Mouse (Mus musculus): ENCODE data around the gene Pola2.

The Pola2 gene

DNA sequence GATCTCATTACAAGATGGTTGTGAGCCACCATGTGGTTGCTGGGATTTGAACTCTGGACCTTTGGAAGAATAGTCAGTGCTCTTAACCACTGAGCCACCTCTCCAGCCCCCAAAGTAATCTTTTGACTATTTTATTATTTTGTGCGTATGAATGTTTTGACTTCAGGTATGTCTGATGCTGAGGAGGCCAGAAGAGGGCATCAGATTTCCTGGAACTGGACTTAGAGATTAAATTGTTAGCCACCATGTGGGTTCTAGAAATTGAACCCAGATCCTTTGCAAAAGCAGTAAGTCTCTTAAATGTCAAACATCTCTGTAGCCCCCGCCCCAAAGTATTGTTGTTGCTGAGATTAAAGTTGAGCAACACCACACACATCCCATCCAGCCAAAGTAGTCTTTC is 1.9 kb upstream of the Pola2 start:
- in situ Hi-C loops (cut with MseI, MboI): loop anchor here (5.0 to 10.0 kb wide), 2 partner anchors 51 to 159 kb away; partner anchors contain the start of genes Capn1 (in 1 of the 2) and Snx15 (in 1 of the 2)

DNA sequence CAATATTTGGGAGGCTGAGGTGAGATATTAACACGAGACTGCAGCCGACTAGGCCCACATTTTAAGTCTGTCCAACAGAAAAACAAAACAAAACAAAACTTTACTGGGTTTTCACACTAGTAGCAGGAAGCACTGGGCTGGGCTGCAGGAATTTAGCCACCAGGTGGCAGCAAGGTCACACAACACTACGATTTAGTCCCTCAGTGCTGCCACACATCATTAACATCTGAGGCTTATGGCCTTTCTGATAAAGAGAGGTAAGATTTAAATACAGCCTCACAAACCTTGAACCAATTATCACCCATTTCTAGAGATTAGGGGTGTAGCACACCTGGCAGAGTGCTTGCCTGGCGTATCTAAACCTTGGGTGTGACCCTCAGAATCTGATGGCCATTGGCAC is 1.3 kb upstream of the Pola2 start:
- in situ Hi-C loops (cut with MseI, MboI): loop anchor here (5.0 to 10.0 kb wide), 2 partner anchors 52 to 160 kb away; partner anchors contain the start of genes Capn1 (in 1 of the 2) and Snx15 (in 1 of the 2)

DNA sequence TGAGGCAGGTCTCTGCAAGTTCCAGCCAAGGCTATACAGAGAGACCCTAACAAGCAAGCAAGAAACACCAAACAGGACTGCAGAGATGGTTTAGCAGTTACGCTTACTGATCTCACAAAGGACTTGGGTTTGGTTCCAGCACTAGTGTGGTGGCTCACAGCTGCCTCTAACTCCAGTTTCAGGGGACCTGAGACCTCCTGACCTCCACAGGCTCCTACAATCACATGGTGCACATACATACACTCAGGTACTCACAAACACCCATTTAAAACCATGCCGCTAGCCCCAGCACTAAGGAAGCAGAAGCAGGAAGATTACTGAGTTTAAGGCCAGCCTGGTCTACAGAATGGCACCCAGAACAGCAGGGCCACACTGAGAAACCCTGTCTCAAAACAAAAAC is 802 bp upstream of the Pola2 start:
- in situ Hi-C loops (cut with MseI, MboI): loop anchor here (5.0 to 10.0 kb wide), 3 partner anchors 43 to 160 kb away; partner anchors contain the start of genes Capn1 (in 2 of the 2), Cdc42ep2 (in 1 of the 2) and Snx15 (in 1 of the 2)

DNA sequence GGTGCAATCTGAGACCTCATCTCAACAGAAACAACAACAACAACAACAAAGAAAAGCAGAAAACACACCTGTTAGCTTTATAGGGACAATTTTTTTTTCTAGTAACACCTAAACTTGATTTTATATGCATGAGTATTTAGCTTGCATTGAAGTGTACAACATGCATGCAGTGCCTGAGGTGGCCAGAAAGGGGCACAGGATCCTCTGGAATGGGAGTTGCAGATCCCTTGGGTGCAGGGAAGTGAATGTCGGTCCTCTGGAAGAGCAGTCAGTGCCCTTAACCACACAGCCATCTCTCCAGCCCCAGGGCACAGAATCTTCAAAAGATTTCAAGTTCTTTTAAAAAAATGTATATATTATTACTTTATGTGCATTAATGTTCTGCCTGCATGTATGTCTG is 1.4 kb downstream of the Pola2 start:
- in situ Hi-C loops (cut with MseI, MboI): loop anchor here in 1 of 2 experiments (5.0 to 10.0 kb wide), 3 partner anchors 40 to 162 kb away; partner anchors contain the start of genes Capn1, Cdc42ep2 and Snx15

DNA sequence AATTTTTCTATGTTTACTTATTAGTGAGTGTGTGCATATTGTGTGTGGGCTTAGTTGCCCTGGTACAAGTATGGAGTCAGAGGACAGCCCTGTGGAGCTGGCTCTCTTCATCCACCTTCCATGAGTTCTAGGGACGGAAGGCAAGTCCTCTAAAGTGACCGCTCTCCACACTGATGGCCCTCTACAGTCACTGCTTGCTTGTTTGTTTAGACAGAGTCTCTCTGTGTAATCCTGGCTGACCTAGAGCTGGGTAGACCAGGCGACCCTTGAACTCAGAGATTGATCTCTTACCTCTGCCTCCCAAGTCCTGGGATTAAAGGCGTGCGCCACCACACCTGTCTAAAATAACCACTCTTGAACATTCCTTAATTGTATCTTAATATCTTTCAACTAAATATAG is 6.6 kb downstream of the Pola2 start:
- in situ Hi-C loops (cut with MseI, MboI): loop anchor here in 1 of 2 experiments (5.0 kb wide), 1 partner anchor 35 kb away; the partner anchor contains the start of gene Cdc42ep2

DNA sequence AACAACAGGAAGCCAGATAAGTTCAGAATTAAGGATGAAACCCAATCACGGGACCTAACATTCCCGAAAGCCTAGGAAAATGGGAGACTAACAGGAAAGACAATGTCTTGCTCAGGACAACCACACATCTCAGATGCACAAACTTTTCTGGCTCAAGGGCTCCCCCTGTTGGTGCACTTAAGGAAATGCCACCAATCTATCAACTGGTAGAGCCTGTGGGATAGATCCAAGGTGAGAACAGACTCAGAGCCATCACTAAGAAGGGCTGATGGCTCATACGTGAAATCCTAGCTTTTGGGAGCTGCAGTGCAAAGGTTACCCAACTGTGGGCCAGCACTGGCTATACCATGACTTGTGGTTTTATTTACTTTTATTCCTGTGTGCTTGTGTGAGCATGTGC is 7.3 kb downstream of the Pola2 start:
- in situ Hi-C loops (cut with MseI, MboI): loop anchor here in 1 of 2 experiments (5.0 kb wide), 1 partner anchor 34 kb away; the partner anchor contains the start of gene Cdc42ep2

DNA sequence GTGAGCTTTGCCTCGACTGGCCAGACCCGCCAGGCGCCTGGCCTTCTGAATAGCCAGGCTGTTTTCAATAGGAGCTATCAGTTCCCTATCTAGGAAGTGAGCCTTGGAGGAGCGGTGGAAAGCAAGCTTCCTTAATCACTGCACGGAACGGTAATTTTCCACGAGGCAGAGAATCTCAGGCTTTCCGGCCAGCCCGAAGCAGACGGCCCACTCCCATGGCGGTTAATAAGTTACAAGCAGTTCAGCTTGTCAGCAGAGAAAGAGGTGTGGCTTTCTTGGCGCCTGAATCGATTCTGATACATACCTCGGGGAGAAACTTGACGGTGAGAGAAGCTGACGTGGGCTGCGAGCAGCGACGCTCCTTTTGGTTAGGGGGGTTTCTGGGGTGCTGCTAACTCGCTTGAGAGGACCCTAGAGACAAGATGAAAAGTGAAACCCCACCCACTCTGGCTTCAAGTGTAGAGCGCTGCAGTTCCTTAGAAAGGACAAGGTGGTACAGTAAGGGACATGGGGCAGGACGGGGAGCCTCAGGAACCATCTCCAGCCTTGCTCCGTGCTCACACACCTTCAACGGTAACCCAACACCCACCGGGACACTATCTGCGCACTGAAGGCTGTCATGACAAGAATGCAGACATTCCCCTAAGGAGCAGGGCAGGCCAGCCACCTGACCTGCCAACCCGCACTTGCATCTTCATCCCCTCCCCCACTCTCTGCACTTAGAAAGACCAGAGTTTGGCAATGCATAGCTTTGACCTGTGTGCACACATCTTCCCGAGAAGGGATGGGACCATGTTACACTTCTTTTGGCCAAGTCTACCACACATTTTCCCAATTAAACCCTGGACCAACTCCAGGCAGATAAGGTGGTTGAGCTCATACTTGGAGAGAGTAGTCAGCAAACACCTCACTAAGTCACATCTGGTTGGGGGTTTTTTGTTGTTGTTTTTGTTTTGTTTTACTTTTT is 8.0 kb downstream of the Pola2 start:
- in situ Hi-C loops (cut with MseI, MboI): loop anchor here in 1 of 2 experiments (5.0 kb wide), 1 partner anchor 34 kb away; the partner anchor contains the start of gene Cdc42ep2

DNA sequence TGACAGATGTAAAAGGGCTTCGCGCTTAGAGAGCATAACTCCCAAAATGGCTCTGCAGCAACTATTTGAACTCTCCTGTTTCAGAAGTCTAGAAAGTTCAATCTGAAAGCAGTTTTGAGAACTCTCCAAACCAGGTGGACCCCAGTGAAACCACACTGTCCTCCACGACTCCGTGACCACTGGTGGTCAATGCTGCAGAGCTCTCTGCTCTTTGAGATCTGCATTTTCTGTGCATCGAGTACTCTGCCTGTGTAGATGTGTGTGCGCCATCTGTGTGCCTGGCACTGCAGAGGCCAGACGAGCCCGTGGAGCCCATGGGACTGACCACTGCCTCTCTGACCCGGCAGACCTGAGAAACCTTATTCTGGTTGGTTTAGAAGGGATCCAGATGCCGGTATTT is 9.1 kb downstream of the Pola2 start:
- in situ Hi-C loops (cut with MseI, MboI): loop anchor here in 1 of 2 experiments (5.0 kb wide), 1 partner anchor 33 kb away; the partner anchor contains the start of gene Cdc42ep2

DNA sequence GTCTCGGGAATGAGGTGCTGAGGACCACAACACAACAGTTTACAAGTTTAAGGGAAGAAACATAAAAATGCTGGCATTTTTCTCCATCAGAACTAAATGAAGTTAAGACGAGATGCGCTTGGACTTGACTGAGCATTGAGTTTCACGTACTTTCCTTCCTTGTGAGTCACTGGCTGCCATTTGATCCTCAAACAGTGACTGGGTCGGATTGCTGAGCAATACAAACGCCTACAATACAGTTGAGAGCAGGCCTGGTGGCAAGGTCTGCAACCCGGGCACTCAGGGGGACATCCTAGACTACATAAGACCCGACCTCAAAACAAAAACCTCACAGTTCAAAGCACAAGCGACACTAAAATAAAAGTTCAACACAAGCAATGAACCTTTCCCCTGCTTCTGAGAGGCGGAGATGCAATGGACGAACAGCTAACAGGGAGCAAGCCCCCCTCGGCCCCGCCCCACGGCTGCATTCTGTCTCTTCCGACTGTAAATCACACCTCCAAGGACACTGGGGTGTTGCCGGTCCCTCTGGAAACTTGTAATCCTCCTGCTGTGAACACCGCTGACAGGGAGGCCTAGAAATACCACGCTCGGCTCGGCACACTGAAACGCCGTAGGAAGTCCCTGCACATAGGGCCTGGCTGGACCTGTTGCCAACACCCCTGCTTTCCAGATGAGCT is 9.8 kb downstream of the Pola2 start:
- in situ Hi-C loops (cut with MseI, MboI): no loop called here

DNA sequence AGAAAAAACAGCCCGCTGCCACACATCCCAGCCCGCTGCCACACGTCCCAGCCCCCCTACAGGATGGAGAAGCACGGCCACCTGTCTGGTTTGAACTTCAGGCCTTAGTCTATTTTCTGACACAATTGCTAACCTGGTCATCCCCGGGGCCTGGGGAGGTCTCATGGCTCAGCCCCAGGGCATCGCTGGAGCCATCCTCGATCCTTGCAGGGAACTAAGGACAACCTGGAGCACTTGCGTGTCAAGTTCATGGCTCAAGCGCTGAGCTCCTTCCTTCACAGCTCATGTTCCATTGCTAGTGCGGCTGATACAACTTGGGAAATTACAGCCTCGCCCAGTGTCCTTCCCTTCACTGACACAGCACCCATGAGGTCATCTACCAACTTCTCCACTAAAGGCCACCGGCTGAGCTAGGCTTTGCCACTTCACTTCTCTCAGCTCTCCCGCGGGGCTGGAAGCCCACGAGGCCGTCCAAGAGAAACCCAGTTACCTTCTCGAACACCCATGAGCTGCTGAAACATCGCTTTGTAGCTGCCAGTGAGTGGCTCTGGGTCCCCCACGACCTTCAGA is 10.7 kb downstream of the Pola2 start:
- in situ Hi-C loops (cut with MseI, MboI): no loop called here

DNA sequence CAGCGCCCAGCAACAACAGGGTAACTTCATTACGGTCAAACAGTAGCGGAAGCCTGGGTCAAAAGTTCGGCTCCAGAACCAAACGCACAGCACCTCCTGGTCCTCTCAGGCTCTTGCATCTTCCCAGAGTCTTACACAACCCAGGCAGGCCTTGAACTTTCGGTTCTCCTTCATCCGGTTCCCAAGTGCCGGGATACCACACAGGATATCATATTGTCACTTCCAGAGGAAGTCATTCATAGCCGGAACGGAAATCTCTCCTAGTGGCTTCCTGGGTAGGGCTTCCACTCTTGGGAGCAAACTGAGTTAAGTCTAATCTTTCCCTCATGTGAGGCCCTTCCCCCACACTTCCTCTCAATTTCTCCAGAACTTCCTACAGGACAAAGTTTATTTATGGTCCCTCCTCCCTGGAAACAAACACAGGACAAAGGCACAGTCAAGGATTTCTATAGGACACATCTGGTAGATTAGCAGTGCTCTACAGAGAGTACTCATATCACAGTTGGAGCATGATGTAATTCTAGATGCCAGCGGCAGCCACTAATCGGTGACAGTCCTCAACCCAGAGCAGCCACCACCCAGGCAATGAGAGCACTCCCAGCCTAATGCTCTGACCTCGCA is 11.8 kb downstream of the Pola2 start:
- in situ Hi-C loops (cut with MseI, MboI): no loop called here

DNA sequence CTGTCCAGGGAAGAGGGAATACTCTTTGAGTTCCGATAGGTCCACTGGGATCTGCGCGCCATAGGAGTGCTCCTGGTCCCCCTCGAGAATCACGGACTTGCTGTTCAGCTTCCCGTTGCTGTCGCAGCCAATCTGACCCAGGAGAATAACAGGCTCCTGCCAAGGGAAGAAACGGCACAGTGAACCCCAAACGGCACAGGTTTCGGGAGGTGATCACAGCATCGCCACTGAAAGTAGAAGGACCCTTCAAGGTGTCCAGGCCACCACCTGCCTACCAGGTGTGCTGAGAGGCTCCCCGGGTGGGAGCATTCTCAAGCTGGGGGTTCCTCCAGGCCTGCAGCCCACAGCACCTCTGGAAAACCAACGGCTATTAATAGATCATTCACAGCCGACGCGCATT is 12.4 kb downstream of the Pola2 start:
- in situ Hi-C loops (cut with MseI, MboI): no loop called here

DNA sequence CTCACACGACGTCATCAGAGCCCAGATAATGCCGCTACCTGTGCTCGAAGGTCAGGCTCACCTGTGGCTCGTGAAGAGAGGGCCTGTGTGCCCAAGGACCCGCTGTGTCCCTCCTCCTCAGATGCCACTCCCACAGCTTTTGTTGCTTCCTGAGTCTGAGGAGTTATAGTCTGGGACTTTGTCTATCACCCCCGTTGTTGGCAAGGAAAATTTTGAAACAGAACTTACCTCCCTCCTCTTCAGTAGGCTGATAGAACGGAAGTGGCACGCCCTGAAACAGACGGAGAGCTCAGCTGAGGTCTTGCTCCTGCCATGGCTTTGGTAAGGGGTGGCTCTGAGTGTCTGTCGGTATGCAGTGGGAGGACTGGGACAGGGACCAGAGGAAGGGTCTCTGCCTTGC is 13.8 kb downstream of the Pola2 start:
- in situ Hi-C loops (cut with MseI, MboI): no loop called here

DNA sequence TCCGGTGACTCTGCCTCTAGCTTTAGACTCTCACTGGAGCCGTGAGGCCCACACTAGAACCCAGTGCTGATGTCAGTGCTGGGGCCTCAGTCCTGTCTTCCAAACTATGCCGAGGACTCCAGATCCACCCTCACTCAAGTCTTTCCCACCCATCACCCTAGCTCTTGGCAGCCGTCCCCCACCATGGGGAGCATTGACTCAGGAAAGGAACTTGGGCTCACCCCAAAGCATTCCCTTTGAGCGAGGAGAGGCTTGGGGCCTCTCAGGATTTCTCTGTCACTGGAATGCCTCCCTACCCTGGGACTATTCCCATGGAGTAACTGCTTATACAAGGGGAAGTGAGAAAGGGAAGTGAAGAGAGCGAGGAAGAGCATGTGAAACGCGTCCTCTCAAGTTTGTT is 18.1 kb downstream of the Pola2 start:
- in situ Hi-C loops (cut with MseI, MboI): no loop called here

DNA sequence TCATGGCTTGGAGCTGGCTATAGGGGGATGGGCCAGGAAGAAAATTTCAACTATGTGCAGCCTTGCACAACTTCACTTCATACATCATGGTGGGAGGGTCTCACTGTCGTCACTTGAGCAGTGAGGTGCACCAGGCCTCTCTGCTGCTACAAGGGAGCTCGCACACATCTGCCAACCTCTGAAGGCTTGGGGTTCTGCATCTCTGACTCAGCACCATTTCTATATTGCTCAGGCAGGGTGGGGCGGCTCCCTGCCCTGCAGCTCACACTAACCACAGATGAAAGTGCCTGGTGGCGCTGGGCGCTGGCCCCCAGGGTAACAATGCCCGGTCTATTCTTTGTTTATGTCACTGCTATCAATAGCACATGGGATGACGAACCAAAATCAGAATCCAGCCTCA is 19.0 kb downstream of the Pola2 start:
- in situ Hi-C loops (cut with MseI, MboI): no loop called here

DNA sequence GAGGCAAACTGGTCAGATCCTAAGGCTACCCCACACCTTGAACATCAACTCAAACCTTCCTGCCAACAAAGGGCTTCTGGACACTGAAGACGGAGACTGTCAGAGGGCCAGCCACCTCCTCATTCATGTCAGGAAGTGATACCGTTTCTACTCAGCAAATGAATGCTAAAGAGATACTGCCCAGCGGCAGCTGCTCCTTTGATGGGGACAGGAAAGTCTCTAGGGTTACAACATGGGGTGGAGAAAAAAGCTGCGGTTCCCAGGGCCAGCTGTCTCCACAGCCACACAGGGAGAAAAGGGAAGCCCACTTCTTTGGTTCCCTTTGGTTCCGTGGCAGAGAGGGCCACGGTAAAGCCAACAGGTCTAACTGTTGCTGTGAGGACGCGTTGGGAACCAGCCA is 19.9 kb downstream of the Pola2 start:
- in situ Hi-C loops (cut with MseI, MboI): no loop called here

DNA sequence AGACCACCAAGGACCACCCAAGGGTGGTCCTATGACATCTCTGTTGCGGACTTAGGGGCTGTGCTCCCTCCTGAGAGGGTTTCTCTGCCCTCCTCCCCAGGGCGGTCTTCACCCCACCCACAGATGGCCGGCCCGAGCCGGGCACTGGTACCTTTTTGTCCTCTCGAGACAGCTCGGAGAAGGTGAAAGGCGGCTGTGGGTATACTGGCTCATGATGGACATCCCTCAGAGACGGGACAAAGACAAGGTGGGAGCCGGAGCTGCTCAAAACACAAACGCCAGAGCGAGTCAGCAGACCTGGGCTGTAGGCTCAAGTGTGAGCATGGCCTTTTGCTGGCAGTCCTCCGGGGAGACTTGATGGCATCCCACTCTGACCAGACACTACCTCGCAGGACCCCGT is 20.6 kb downstream of the Pola2 start:
- in situ Hi-C loops (cut with MseI, MboI): no loop called here

DNA sequence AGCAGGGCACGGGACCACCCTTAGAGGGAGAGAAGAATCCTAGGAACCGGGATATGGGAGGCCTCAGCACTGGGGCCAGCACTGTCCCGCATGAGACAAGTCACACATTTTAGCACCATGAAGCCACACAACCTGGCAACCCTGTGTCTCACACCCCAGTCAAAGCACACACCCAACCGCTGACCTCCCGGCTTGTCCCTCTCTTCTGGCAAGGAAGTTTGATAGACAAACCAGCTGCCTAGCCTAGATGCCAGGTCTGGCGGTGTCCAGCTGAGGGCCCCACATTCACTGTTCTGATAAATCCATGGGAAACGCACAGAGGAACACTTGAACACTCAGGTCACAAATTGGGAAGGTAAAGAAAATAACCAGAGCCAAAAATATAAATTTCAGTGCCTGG is 21.4 kb downstream of the Pola2 start:
- in situ Hi-C loops (cut with MseI, MboI): no loop called here

DNA sequence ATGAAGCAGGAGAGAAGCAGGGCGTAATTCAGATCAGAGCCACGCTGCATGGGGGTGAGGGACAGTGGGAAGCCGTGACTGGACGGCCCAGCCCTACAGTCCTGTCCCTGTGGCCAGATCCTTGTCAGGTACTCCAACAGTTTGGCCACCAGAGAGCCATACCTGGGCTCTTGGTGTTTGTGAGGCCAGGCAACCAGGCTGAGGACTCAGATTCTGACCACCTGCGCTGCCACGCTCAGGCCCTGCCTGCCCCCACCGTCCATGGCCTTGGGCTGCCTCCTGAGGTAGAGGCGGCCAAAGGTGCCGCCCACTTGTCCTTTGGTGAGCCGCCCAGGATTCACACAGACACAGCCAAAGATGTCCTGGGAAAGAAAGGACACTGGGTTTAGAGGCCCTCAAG is 23.3 kb downstream of the Pola2 start:
- in situ Hi-C loops (cut with MseI, MboI): no loop called here

DNA sequence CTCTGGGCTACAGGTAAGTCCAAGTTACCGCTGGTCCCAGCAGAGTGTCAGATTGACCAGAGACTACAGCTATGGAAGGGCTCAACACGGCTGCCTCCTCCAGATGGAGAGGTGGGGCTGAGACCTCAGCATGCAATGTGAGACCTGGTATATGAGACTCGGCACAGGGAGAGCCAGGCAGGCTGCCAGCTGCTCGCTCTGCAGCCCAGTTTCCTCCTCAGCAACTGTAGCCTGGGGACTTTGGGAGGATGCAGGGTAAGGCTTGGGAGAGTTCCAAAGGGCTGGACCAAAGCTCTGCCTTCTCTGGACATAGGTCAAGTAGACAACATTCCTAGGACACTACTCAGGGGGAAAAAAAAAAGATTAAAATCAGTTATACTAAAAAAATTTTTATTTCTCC is 23.8 kb downstream of the Pola2 start:
- in situ Hi-C loops (cut with MseI, MboI): no loop called here

DNA sequence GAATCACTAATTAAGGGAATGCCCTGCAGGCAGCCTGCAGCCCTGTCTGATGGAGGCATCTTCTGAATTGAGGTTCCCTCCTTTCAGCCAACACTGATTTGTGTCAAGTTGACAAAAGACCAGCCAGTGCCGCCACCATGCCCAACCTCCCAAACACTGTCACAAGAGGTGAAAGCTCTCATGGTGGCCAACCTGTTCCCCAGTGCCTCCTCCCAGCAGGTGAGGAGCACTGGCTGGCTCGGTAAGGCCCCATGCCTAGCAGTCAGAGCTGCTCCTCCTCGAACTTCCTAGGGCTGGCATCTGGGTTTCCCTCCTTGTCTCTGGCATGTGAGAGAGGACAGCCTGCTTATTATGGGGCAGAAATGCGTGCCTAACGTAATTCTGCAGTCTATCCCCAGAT is 24.3 kb downstream of the Pola2 start:
- in situ Hi-C loops (cut with MseI, MboI): no loop called here

Measured in mouse trophoblast stem cell (cell line).